In genomic region chr14:31660312-31661093, GRCm38 (mm10) we compare ENCODE assay signal across 8 mouse cellular contexts. TPM values are rescaled to one million over a fixed set of nuclear protein-coding genes. Genes with fewer than 3 reads are reported as not detected.
DNase-seq lines count a peak whose midpoint lies in the region; ATAC-seq lines count a peak whose summit lies in the region.

No protein-coding gene starts in this region.

- H3K4me1 ChIP-seq in embryonic facial prominence, embryonic 12.5 days = peaks cover 52% of the 10 kb centered on the region
- peaks cover 77% of the 10 kb centered on the region for H3K4me1 ChIP-seq in hindbrain, embryonic 13.5 days (replicated peaks)
- peaks cover 68% of the 10 kb centered on the region for H3K4me1 ChIP-seq in neural tube, embryonic 12.5 days

- no peak overlapping the region for H3K9ac ChIP-seq in embryonic facial prominence, embryonic 12.5 days
- no peak overlapping the region for H3K9ac ChIP-seq in hindbrain, embryonic 13.5 days
- no peak overlapping the region for H3K9ac ChIP-seq in neural tube, embryonic 12.5 days

- H3K27me3 ChIP-seq in embryonic facial prominence, embryonic 12.5 days = no peaks in the 10 kb centered on the region
- no peaks in the 10 kb centered on the region for H3K27me3 ChIP-seq in hindbrain, embryonic 13.5 days
- H3K27me3 ChIP-seq in neural tube, embryonic 12.5 days (replicated peaks) = no peaks in the 10 kb centered on the region

- H3K4me2 ChIP-seq in embryonic facial prominence, embryonic 12.5 days (replicated peaks) = no peak overlapping the region
- H3K4me2 ChIP-seq in hindbrain, embryonic 13.5 days = peak overlapping the region; percentile 69; the same call in 1 of the 2 replicates
- peak overlapping the region; percentile 62; the same call in 1 of the 2 replicates for H3K4me2 ChIP-seq in neural tube, embryonic 12.5 days (replicated peaks)

- no peaks in the 10 kb centered on the region for H3K9me3 ChIP-seq in embryonic facial prominence, embryonic 12.5 days
- H3K9me3 ChIP-seq in hindbrain, embryonic 13.5 days = no peaks in the 10 kb centered on the region
- no peaks in the 10 kb centered on the region for H3K9me3 ChIP-seq in neural tube, embryonic 12.5 days

- WGBS in embryonic facial prominence, embryonic 12.5 days = 24% methylated on average over 7 of the region's 7 CpGs
- 52% methylated on average over 7 of the region's 7 CpGs for WGBS in hindbrain, embryonic 13.5 days
- 43% methylated on average over 7 of the region's 7 CpGs for WGBS in neural tube, embryonic 12.5 days

- ATAC-seq in embryonic facial prominence, embryonic 12.5 days (ENCODE audit: insufficient number of reproducible peaks, insufficient read depth, low FRiP score, low TSS enrichment) = no peak
- no peak for ATAC-seq in hindbrain, embryonic 13.5 days (ENCODE audit: low FRiP score)
- no peak for ATAC-seq in neural tube, embryonic 12.5 days (ENCODE audit: low FRiP score, low read depth)

- DNase-seq in kidney, postnatal 10 days = peak; percentile 17
- no peak for DNase-seq in kidney, postnatal 14 days
- DNase-seq in retina, embryonic 14.5 days (ENCODE audit: low spot score) = no peak
- DNase-seq in lung, postnatal 10 days = no peak
- DNase-seq in embryo, embryonic 10.5 days (ENCODE audit: low spot score) = no peak

- H3K27ac ChIP-seq in embryonic facial prominence, embryonic 12.5 days = peak overlapping the region; percentile 98
- peak overlapping the region; percentile 99 for H3K27ac ChIP-seq in hindbrain, embryonic 13.5 days
- peak overlapping the region; percentile 99 for H3K27ac ChIP-seq in neural tube, embryonic 12.5 days

- no peaks in the 10 kb centered on the region for H3K36me3 ChIP-seq in embryonic facial prominence, embryonic 12.5 days
- H3K36me3 ChIP-seq in hindbrain, embryonic 13.5 days = no peaks in the 10 kb centered on the region
- H3K36me3 ChIP-seq in neural tube, embryonic 12.5 days = no peaks in the 10 kb centered on the region

- no peak overlapping the region for H3K4me3 ChIP-seq in embryonic facial prominence, embryonic 12.5 days
- no peak overlapping the region for H3K4me3 ChIP-seq in hindbrain, embryonic 13.5 days
- no peak overlapping the region for H3K4me3 ChIP-seq in neural tube, embryonic 12.5 days

RNA-seq across cellular contexts. Expression of gene Hacl1, which starts 19.4 kb away (rescaled TPM):
- polyA plus RNA-seq in embryonic facial prominence, embryonic 12.5 days (2016; fragmentation: Nextera tagmentation; extraction: Ambion mirVana) = 10.6 and 13.8 TPM in 2 replicates
- polyA plus RNA-seq in hindbrain, embryonic 13.5 days (2015; fragmentation: Nextera tagmentation; extraction: Ambion mirVana) = 9.8 and 10.4 TPM in 2 replicates
- 7.8 and 8.1 TPM in 2 replicates for polyA plus RNA-seq in neural tube, embryonic 12.5 days (2016; fragmentation: Nextera tagmentation; extraction: Ambion mirVana)

RNA-seq across cellular contexts. Expression of gene Btd, which starts 19.7 kb away (rescaled TPM):
- polyA plus RNA-seq in embryonic facial prominence, embryonic 12.5 days (2016; fragmentation: Nextera tagmentation; extraction: Ambion mirVana) = 25.3 and 28.5 TPM in 2 replicates
- polyA plus RNA-seq in hindbrain, embryonic 13.5 days (2015; fragmentation: Nextera tagmentation; extraction: Ambion mirVana) = 17.3 and 18.7 TPM in 2 replicates
- 16.0 and 16.1 TPM in 2 replicates for polyA plus RNA-seq in neural tube, embryonic 12.5 days (2016; fragmentation: Nextera tagmentation; extraction: Ambion mirVana)

RNA-seq across cellular contexts. Expression of gene Gm49387, which starts 19.8 kb away (rescaled TPM):
- 2.3 TPM in 1 of 2 replicates, not detected in the other for polyA plus RNA-seq in embryonic facial prominence, embryonic 12.5 days (2016; fragmentation: Nextera tagmentation; extraction: Ambion mirVana)
- polyA plus RNA-seq in hindbrain, embryonic 13.5 days (2015; fragmentation: Nextera tagmentation; extraction: Ambion mirVana) = 0.61 and 1.7 TPM in 2 replicates
- 0.15 TPM in 1 of 2 replicates, not detected in the other for polyA plus RNA-seq in neural tube, embryonic 12.5 days (2016; fragmentation: Nextera tagmentation; extraction: Ambion mirVana)
